ENCODE assay signal across 22 mouse cellular contexts in the genomic region with DNA sequence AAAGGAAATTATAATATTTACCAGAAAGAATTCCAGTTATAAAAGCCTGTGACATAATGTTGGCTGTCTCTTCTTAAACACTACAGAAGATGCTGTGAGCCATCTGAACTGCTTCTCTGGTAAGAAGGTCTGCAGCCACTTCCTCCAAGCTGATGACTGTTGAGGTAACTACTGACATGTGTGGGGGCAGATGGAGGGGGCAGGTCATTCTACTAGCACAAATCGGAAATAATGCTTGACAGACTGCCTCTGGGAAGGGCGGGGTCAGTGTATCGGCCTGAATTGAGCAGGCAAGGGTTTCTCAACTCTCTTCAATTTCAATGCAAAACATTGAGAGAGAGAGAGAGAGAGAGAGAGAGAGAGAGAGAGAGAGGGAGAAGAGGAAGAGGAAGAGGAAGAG. TPM values are rescaled to one million over a fixed set of nuclear protein-coding genes. Genes with fewer than 3 reads are reported as not detected.
DNase-seq lines count a peak whose midpoint lies in the region; ATAC-seq lines count a peak whose summit lies in the region.
"Had no signal": no experiment of that assay in that cellular context is flagged by ENCODE, and none has a peak within 500 bp of the region (broad histone marks: within the 10 kb centered on the region; RNA-seq: fewer than 3 reads in every experiment).

No protein-coding gene starts in this region.

- 46% methylated on average over 3 of the region's 3 CpGs for WGBS in embryonic facial prominence, embryonic 11.5 days

- H3K36me3 ChIP-seq in embryonic facial prominence, embryonic 11.5 days (replicated peaks; ENCODE audit: control insufficient read depth, insufficient read depth, low read depth, low read length) = no peaks in the 10 kb centered on the region

- no peak overlapping the region for H3K4me2 ChIP-seq in embryonic facial prominence, embryonic 11.5 days (ENCODE audit: low read depth, low read length)
- H3K4me2 ChIP-seq: embryonic facial prominence, embryonic 15.5 days; heart, embryonic 11.5 days; heart, embryonic 15.5 days; hindbrain, embryonic 13.5 days had no signal

- H3K4me1 ChIP-seq in embryonic facial prominence, embryonic 11.5 days (ENCODE audit: control insufficient read depth, insufficient read depth, low read length) = no peaks in the 10 kb centered on the region
- H3K4me1 ChIP-seq: embryonic facial prominence, embryonic 15.5 days; forebrain, embryonic 10.5 days; heart, embryonic 15.5 days; hindbrain, embryonic 13.5 days had no signal

- H3K4me3 ChIP-seq in embryonic facial prominence, embryonic 11.5 days (ENCODE audit: low read depth, low read length) = no peak overlapping the region
- H3K4me3 ChIP-seq: embryonic facial prominence, embryonic 15.5 days; erythroblast, embryonic 14.5 days; forebrain, embryonic 10.5 days; heart, embryonic 15.5 days; hindbrain, embryonic 13.5 days had no signal

- H3K27me3 ChIP-seq in embryonic facial prominence, embryonic 11.5 days (ENCODE audit: control insufficient read depth, insufficient read depth, low read length) = no peaks in the 10 kb centered on the region
- H3K27me3 ChIP-seq: embryonic facial prominence, embryonic 15.5 days; heart, embryonic 15.5 days; hindbrain, embryonic 13.5 days; Patski had no signal

- no peak overlapping the region for H3K27ac ChIP-seq in embryonic facial prominence, embryonic 11.5 days (replicated peaks; ENCODE audit: low read depth, low read length)
- H3K27ac ChIP-seq: embryonic facial prominence, embryonic 15.5 days; forebrain, embryonic 10.5 days; heart, embryonic 15.5 days; hindbrain, embryonic 13.5 days; hindbrain, postnatal 0 days had no signal

- peak; percentile 24 to 28 for DNase-seq in cerebellum, postnatal 10 days
- no peak for DNase-seq in cerebellum, adult 8-10 months
- DNase-seq in 416B (ENCODE audit: low read depth) = peak; percentile 37
- peak; percentile 4 to 24 for DNase-seq in B cell, adult 2 months
- DNase-seq in embryonic facial prominence, embryonic 11.5 days (ENCODE audit: low spot score) = peak; percentile 28
- no peak for DNase-seq in thymus, postnatal 36 days
- DNase-seq in urinary bladder, adult 2 months (ENCODE audit: low spot score) = no peak
- DNase-seq: adrenal gland, postnatal 14 days; gastrocnemius, postnatal 36 days; heart, adult 18-20 months; heart, postnatal 14 days; kidney, adult 18-20 months had no signal

- H3K9ac ChIP-seq in embryonic facial prominence, embryonic 11.5 days (replicated peaks; ENCODE audit: low read length) = no peak overlapping the region
- H3K9ac ChIP-seq: embryonic facial prominence, embryonic 15.5 days; heart, embryonic 15.5 days; hindbrain, embryonic 13.5 days had no signal

- H3K9me3 ChIP-seq in embryonic facial prominence, embryonic 11.5 days (replicated peaks; ENCODE audit: control insufficient read depth, low read length) = no peaks in the 10 kb centered on the region
- H3K9me3 ChIP-seq: embryonic facial prominence, embryonic 15.5 days; forebrain, embryonic 10.5 days; heart, embryonic 15.5 days; hindbrain, embryonic 13.5 days had no signal

- ATAC-seq in embryonic facial prominence, embryonic 11.5 days (replicated peaks; ENCODE audit: insufficient number of reproducible peaks, low FRiP score, low TSS enrichment, low read depth) = no peak
- ATAC-seq: activated CD4-positive, CD25-positive, alpha-beta regulatory T cell, adult 4 months; forebrain, embryonic 14.5 days; hindbrain, postnatal 0 days; Patski had no signal

RNA-seq across cellular contexts. Expression of gene Trpm7, which starts 28.1 kb away (rescaled TPM):
- 41.1 and 42.9 TPM in 2 replicates for polyA plus RNA-seq in embryonic facial prominence, embryonic 11.5 days (2014; fragmentation: Nextera tagmentation; extraction: Ambion mirVana)
- polyA plus RNA-seq in urinary bladder, adult 2 months (2012; rRNA removed) = 33.9 and 42.2 TPM in 2 replicates

RNA-seq across cellular contexts. Expression of gene Sppl2a, which starts 28.9 kb away (rescaled TPM):
- 32.0 and 36.0 TPM in 2 replicates for polyA plus RNA-seq in embryonic facial prominence, embryonic 11.5 days (2014; fragmentation: Nextera tagmentation; extraction: Ambion mirVana)
- polyA plus RNA-seq in urinary bladder, adult 2 months (2012; rRNA removed) = 53.6 and 58.1 TPM in 2 replicates

Comparison
In these comparisons a context has a peak if more than half of its experiments do, and no peak if none do; other contexts are left out.
1. DNase-seq: peak in cerebellum, postnatal 10 days (2 of 2), 416B (single experiment), B cell, adult 2 months (2 of 2) and embryonic facial prominence, embryonic 11.5 days (single experiment); none in cerebellum, adult 8-10 months (single experiment), thymus, postnatal 36 days (0 of 2) and urinary bladder, adult 2 months (single experiment).